Mouse (Mus musculus) brain, embryonic 14.5 days (tissue): Measurements from ENCODE around the gene 0610030E20Rik.

Source experiments
- CTCF ChIP-seq: fragments of 200-500 bp; IDR thresholded peaks from 2 replicates; pipeline ENCODE4 v1.5.1; 2012; ENCODE audit warnings: inconsistent platforms, mild to moderate bottlenecking, moderate library complexity, borderline replicate concordance; ENCODE audit not compliant: insufficient read depth, insufficient read length; ENCODE audit errors: extremely low read depth
- POLR2A ChIP-seq: fragments of 200-500 bp; IDR thresholded peaks from 2 replicates; pipeline ENCODE4 v1.6.1; 2012; ENCODE audit warnings: mild to moderate bottlenecking, inconsistent platforms, borderline replicate concordance; ENCODE audit not compliant: poor library complexity, insufficient read depth, insufficient read length, severe bottlenecking; ENCODE audit errors: extremely low read depth

DNA sequence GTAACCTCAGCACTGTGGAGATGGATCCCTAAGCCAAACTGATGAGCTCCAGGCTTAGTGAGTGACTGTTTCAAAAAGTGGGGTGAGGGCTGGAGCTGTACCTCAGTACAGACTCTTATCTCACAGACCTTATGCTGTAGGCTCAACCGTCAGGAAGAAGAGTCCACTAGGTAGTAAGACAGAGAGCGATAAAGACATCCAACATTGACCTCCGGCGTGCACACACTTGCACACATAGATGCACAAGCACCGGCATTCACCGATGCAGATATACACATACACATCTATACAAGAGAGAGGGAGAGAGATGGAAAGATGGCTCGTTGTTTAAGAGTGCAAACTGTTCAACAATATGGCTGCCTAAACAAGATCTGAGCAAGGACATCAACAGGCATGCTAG lies 36.8 kb downstream of the 0610030E20Rik start:
- TF ChIP-seq POLR2A, result no peak
- TF ChIP-seq CTCF, result no peak
